Mouse (Mus musculus) MEL (cell line): Measurements from ENCODE around the gene Fam124b. TPM values are rescaled to one million over a fixed set of nuclear protein-coding genes. Genes with fewer than 3 reads are reported as not detected.

Experiments used
- DNase-seq: peaks from one replicate; pipeline ENCODE4 v3.0.0; 2011; ENCODE audit warnings: low read depth, low spot score
- H3K27ac ChIP-seq: 2 replicates; pipeline ENCODE4 v1.5.1; 2012; ENCODE audit warnings: low read depth, mild to moderate bottlenecking, control low read depth, low read length, moderate library complexity; ENCODE audit not compliant: control insufficient read depth
- H3K27me3 ChIP-seq, 2 experiments: fragments of 150-350 bp in 1 of 2; sonication (generic) in 1 of 2; 2 replicates each; pipeline ENCODE4 v1.6.1; 2012; ENCODE audit warnings: low read length in 2 of 2, mild to moderate bottlenecking in 2 of 2, improper control_type of control experiment in 1 of 2, moderate library complexity in 1 of 2; ENCODE audit not compliant: insufficient read depth in 2 of 2, control insufficient read depth in 1 of 2
- H3K36me3 ChIP-seq, 2 experiments: 2 replicates each; pipeline ENCODE4 v1.6.1; 2012 to 2014; ENCODE audit warnings: low read length in 2 of 2, improper control_type of control experiment in 1 of 2, inconsistent platforms in 1 of 2, mild to moderate bottlenecking in 1 of 2; ENCODE audit not compliant: insufficient read depth in 2 of 2, control insufficient read depth in 1 of 2
- H3K4me1 ChIP-seq, 2 experiments: fragments of 150-350 bp in 1 of 2; sonication (generic) in 1 of 2; 2 replicates each; pipeline ENCODE4 v1.6.1; 2012; ENCODE audit warnings: low read length in 2 of 2, improper control_type of control experiment in 1 of 2, mild to moderate bottlenecking in 1 of 2; ENCODE audit not compliant: insufficient read depth in 2 of 2, control insufficient read depth in 1 of 2
- H3K4me3 ChIP-seq, 2 experiments: fragments of 150-350 bp in 1 of 2; sonication (generic) in 1 of 2; 2 replicates each; pipeline ENCODE4 v1.5.1; 2012; ENCODE audit warnings: low read depth in 2 of 2, low read length in 2 of 2, mild to moderate bottlenecking in 2 of 2, moderate library complexity in 2 of 2, control low read depth in 1 of 2, improper control_type of control experiment in 1 of 2; ENCODE audit not compliant: control insufficient read depth in 1 of 2, insufficient read depth in 1 of 2
- H3K79me2 ChIP-seq: 2 replicates; pipeline ENCODE4 v1.6.1; 2012; ENCODE audit warnings: mild to moderate bottlenecking, low read length, moderate library complexity; ENCODE audit not compliant: control insufficient read depth, poor library complexity, insufficient read depth
- H3K9ac ChIP-seq: 2 replicates; pipeline ENCODE4 v1.6.1; 2012; ENCODE audit warnings: low read depth, mild to moderate bottlenecking, control low read depth, low read length, moderate library complexity; ENCODE audit not compliant: control insufficient read depth, poor library complexity, severe bottlenecking
- H3K9me3 ChIP-seq: fragments of 150-350 bp; sonication (generic); replicated peaks from 2 replicates; pipeline ENCODE4 v1.6.1; 2012; ENCODE audit warnings: mild to moderate bottlenecking, low read length, improper control_type of control experiment, moderate library complexity; ENCODE audit not compliant: insufficient read depth
- CHD1 ChIP-seq: IDR thresholded peaks from 2 replicates; pipeline ENCODE4 v1.6.1; 2012; ENCODE audit warnings: low read depth, mild to moderate bottlenecking, inconsistent platforms, low read length, improper control_type of control experiment
- CTCF ChIP-seq, 3 experiments: IDR thresholded peaks in 2 of 3; conservative IDR thresholded peaks in 1 of 3; 2 replicates each; pipeline ENCODE4 v1.5.1; 2011 to 2012; ENCODE audit warnings: low read length in 3 of 3, low read depth in 2 of 3, mild to moderate bottlenecking in 2 of 3, improper control_type of control experiment in 1 of 3, inconsistent platforms in 1 of 3, mixed read lengths in 1 of 3, moderate library complexity in 1 of 3; ENCODE audit not compliant: control insufficient read depth in 1 of 3, insufficient read depth in 1 of 3, poor library complexity in 1 of 3, severe bottlenecking in 1 of 3
- ELF1 ChIP-seq: IDR thresholded peaks from 2 replicates; pipeline ENCODE4 v1.6.1; 2014; ENCODE audit warnings: low read depth, mild to moderate bottlenecking, inconsistent platforms, low read length, improper control_type of control experiment, moderate library complexity
- EP300 ChIP-seq, 2 experiments: IDR thresholded peaks; 2 replicates each; pipeline ENCODE4 v1.6.1; 2011; ENCODE audit warnings: improper control_type of control experiment in 2 of 2, low read length in 2 of 2, low read depth in 1 of 2, mild to moderate bottlenecking in 1 of 2
- ETS1 ChIP-seq: IDR thresholded peaks from 2 replicates; pipeline ENCODE4 v1.6.1; 2012; ENCODE audit warnings: low read depth, mild to moderate bottlenecking, inconsistent platforms, low read length, improper control_type of control experiment, moderate library complexity
- GABPA ChIP-seq: IDR thresholded peaks from 2 replicates; pipeline ENCODE4 v1.6.1; 2012; ENCODE audit warnings: low read depth, mild to moderate bottlenecking, inconsistent platforms, low read length, improper control_type of control experiment, moderate library complexity
- JUND ChIP-seq: IDR thresholded peaks from 2 replicates; pipeline ENCODE4 v1.6.1; 2011; ENCODE audit warnings: low read depth, mild to moderate bottlenecking, improper control_type of control experiment, low read length
- KAT2A ChIP-seq: conservative IDR thresholded peaks from 2 replicates; pipeline ENCODE4 v1.6.1; 2012; ENCODE audit warnings: low read depth, low read length, improper control_type of control experiment, inconsistent platforms
- MAZ ChIP-seq: IDR thresholded peaks from 2 replicates; pipeline ENCODE4 v1.6.1; 2012; ENCODE audit warnings: low read depth, mild to moderate bottlenecking, inconsistent platforms, low read length, improper control_type of control experiment
- MXI1 ChIP-seq: IDR thresholded peaks from 2 replicates; pipeline ENCODE4 v1.6.1; 2011; ENCODE audit warnings: mild to moderate bottlenecking, low read depth, low read length, improper control_type of control experiment
- MYB ChIP-seq: IDR thresholded peaks from 2 replicates; pipeline ENCODE4 v1.6.1; 2011; ENCODE audit warnings: mild to moderate bottlenecking, low read depth, low read length, improper control_type of control experiment
- MYC ChIP-seq: IDR thresholded peaks from 2 replicates; pipeline ENCODE4 v1.6.1; 2011; ENCODE audit warnings: low read depth, mild to moderate bottlenecking, low read length, improper control_type of control experiment, moderate library complexity
- NELFE ChIP-seq: IDR thresholded peaks from 2 replicates; pipeline ENCODE4 v1.6.1; 2011; ENCODE audit warnings: low read depth, low read length, improper control_type of control experiment
- SIN3A ChIP-seq: IDR thresholded peaks from 2 replicates; pipeline ENCODE4 v1.6.1; 2012; ENCODE audit warnings: low read length, improper control_type of control experiment, inconsistent platforms
- TAL1 ChIP-seq: IDR thresholded peaks from 2 replicates; pipeline ENCODE4 v1.6.1; 2012; ENCODE audit warnings: mild to moderate bottlenecking, inconsistent platforms, low read length, moderate library complexity, mixed read lengths
- ZKSCAN1 ChIP-seq: IDR thresholded peaks from 2 replicates; pipeline ENCODE4 v1.6.1; 2012; ENCODE audit warnings: low read depth, mild to moderate bottlenecking, inconsistent platforms, low read length, improper control_type of control experiment, moderate library complexity
- polyA plus RNA-seq, 2 experiments: library from polyadenylated mRNA; stranded (reverse) in 1 of 2; unstranded in 1 of 2; fragments of >175 nt in 1 of 2; fragments of >200 nt in 1 of 2; gene quantifications; 2 replicates each; pipeline versions ENCODE4 v1.2.1 to v1.2.4; 2012; ENCODE audit warnings: low replicate concordance in 2 of 2, low read depth in 1 of 2; ENCODE audit not compliant: insufficient read length in 2 of 2, insufficient read depth in 1 of 2, missing spikeins in 1 of 2
- total RNA-seq: library from RNA; depleted of rRNA; stranded (reverse); fragments of 300-350 nt; gene quantifications from 2 replicates; pipeline ENCODE4 v1.2.3, GENCODE M21; 2012

Gene Fam124b
- total and polyA plus RNA-seq, 3 experiments: not detected

- H3K4me1 ChIP-seq: no peaks in the 10 kb centered on the region
- H3K36me3 ChIP-seq: no peaks in the 10 kb centered on the region
- H3K79me2 ChIP-seq: no peaks in the 10 kb centered on the region
- no peaks in the 10 kb centered on the region for H3K9me3 ChIP-seq
- no peak overlapping the region for H3K4me3 ChIP-seq
- no peak overlapping the region for H3K9ac ChIP-seq
- DNase-seq: no peak
- TF ChIP-seq SIN3A (no peak), ELF1 (no peak), MAZ (no peak), NELFE (no peak), ETS1 (no peak), ZKSCAN1 (no peak), TAL1 (no peak), GABPA (no peak), EP300 (IDR thresholded peaks at IDR 0.05; ENCODE audit: low read depth in 1 of 2, low read length in 2 of 2) (no peak), CHD1 (no peak), MYB (no peak), KAT2A (no peak), CTCF (IDR thresholded peaks at IDR 0.05 in 2 of 3, conservative IDR thresholded peaks at IDR 0.05 in 1 of 3; ENCODE audit: control insufficient read depth in 1 of 3, insufficient read depth in 1 of 3, low read depth in 2 of 3, low read length in 3 of 3, poor library complexity in 1 of 3, severe bottlenecking in 1 of 3) (no peak), JUND (no peak), MXI1 (no peak), MYC (no peak)
- H3K27me3 ChIP-seq: no peaks in the 10 kb centered on the region
- no peak overlapping the region for H3K27ac ChIP-seq
Observed at GRCm38 (mm10) chr1:80239481-80239880, 21.2 kb upstream of the Fam124b start.

- H3K27ac ChIP-seq: no peak overlapping the region
- H3K36me3 ChIP-seq: no peaks in the 10 kb centered on the region
- no peak overlapping the region for H3K9ac ChIP-seq
- no peak for DNase-seq
- TF ChIP-seq CTCF (IDR thresholded peaks at IDR 0.05 in 2 of 3, conservative IDR thresholded peaks at IDR 0.05 in 1 of 3; ENCODE audit: control insufficient read depth in 1 of 3, insufficient read depth in 1 of 3, low read depth in 2 of 3, low read length in 3 of 3, poor library complexity in 1 of 3, severe bottlenecking in 1 of 3): no peak
- TF ChIP-seq, all 39 proteins: peak for 0
- no peak overlapping the region for H3K4me3 ChIP-seq
- H3K27me3 ChIP-seq: no peaks in the 10 kb centered on the region
- no peaks in the 10 kb centered on the region for H3K79me2 ChIP-seq
- H3K4me1 ChIP-seq: no peaks in the 10 kb centered on the region
- no peaks in the 10 kb centered on the region for H3K9me3 ChIP-seq
Observed at GRCm38 (mm10) chr1:80236951-80237702, 18.9 kb upstream of the Fam124b start.
